Mouse (Mus musculus) left cerebral cortex, adult 8-10 months (tissue): ENCODE measurements at regions not wholly inside any gene's neighbourhood (a gene's known extent, or its start where the extent isn't known, plus 50 kb on each side); places are given as distances from the start of the nearest gene placed in this dataset.

Experiments used
- DNase-seq, 2 experiments: peaks; one replicate each; pipeline ENCODE4 v3.0.0; 2022; ENCODE audit warnings: low spot score in 2 of 2

DNA sequence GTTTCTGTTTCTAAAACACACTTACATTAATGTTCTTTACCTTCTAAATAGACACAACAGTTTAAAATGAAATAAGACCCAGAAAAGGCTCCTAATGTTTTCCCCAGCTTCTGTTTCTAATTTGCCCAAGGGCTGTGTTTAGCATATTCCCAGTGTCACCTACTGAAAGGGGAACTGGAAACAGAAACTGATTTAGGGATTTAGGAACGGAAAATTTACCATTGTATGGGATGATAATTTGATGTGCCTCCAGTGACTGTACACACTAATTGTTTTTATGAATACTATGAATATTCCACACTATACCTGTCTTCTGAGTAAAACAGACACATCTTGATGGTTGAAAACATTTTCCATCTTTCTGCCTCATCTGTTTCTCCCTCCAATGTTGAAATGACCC is 728.0 kb upstream of the Cited2 start:
- DNase-seq, result no peak

DNA sequence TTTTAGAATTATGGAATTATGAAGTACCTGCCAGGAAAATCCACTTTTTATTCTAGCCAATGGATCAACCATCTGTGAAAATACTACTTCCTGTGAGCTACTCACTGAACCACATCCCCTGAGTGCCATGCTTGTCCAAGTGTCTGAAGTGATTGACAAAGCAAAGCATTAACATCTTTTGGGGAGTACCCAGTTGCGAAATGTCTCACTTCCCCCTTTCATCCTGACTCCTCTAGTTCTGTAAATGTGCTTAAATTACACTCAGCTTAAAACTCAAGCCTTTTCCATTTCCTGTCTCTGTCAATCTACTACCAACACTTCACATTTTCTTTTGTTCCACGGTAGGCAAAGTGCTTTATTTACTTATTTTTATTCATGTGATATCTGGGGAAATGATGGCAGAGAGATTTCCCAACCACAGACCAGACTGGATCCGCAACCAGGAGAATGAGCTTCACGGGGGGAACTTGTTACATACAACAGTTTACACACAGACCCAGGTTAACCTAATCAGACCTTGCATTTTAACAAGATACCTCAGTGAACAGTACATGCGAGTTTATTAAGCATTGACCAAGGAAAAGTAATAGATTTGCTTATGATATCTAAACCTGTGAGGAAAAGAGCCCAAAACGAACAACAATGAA is 726.1 kb upstream of the Cited2 start:
- no peak for DNase-seq

DNA sequence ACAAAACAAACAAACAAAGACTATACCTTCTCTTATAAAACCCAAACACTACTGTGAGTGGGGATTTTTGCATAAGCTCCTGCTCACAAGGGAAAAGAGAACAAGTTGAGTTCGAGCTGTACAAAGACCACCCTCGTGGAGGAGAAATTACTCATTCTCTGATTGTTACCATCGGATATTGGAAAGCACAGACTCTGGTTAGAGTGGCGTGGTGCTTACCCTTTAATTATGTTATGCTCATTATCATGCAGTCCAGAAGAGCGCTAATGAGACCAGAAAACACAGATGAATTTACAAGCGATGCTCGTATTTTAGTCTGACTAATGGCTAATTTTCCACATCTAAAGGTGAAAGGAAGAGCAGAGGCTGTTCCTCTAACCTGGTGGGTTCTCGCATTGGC is 721.7 kb upstream of the Cited2 start:
- no peak for DNase-seq

DNA sequence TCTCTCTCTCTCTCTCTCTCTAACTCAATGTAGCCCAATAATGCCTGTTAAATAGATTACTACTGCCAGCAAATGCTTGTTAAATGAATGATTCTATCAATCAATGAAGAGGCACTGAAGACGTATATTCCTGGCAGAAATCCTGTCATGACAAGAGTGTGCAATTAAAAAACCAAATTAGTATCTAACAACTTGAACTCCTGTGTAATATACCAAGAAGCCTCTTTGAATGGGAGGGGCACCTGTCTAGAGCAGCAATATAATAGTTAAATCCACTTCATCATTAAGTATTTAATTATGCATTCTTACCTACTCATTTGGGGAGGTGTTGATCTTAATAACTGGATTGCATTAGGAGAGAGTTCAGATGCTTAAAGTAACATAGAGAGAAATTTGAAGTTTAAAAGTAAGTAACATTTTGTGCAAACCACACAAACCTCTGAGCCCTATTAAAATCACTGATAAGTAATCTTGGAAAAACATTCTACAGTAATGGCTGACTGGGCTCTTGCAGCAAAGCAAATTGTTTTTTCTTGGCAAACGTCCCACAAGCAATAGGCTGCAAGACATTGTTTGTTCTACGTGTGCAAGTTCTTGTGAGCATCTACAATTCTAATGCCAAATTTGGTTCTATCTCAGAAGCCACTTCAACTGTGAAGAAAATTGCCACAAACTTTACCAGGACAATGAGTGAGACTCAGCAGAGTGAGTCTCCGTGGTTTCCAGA is 719.7 kb upstream of the Cited2 start:
- no peak for DNase-seq

DNA sequence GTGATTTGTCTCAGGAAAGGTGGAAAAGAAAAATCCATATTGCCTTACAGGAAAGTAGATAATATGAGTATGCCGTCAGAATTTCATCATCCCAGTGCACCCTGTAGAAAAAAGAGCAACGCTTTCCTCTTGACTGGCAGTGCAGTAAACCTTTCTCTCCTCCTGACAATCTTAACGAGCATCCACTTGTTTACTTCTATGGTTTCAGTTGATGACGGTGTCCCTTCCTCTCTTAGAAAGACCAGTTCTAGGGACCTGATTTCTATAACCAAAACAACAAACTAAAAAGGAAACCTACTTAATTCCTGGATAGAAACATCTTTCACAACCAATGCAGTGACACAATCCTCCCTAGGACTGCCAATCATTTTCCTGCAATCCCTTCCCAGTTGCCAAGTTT is 714.3 kb upstream of the Cited2 start:
- no peak for DNase-seq

DNA sequence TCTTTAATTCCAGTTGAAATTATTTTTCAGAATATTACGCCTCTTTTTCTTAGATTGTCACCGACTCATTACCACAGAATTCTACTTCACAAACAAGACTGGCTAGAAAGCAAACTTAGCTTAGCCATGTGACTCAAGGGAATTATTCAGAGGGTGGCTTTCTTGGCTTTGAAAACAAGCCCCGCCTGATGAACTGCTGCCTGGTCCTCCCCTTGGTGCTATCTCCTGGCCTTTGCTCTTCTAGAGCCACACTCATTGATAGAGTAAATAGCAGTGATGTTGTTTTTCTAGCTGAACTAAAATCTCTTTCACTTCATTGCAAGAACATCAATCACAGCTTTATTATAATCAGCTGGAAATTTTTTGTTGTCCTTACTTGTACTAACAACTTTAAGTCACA is 713.0 kb upstream of the Cited2 start:
- no peak for DNase-seq

DNA sequence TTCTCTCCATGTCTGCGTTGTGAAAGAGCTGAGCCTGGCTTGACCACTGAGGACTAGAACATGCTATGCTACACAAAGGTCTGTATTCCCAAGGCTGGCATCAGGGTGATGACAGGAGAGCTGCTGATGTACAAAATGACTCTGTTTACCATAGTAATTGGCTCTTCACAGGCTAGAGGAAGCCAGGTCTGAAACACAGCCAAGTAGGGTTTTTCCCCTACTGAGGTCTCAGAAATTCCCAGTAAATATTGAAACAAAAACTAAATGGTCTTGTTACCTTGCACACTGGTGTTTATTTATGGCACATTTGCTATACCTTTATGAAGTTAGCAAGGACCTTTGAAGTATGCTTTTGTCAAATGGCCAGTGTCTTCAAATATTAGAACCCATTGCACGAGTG is 711.1 kb upstream of the Cited2 start:
- no peak for DNase-seq

DNA sequence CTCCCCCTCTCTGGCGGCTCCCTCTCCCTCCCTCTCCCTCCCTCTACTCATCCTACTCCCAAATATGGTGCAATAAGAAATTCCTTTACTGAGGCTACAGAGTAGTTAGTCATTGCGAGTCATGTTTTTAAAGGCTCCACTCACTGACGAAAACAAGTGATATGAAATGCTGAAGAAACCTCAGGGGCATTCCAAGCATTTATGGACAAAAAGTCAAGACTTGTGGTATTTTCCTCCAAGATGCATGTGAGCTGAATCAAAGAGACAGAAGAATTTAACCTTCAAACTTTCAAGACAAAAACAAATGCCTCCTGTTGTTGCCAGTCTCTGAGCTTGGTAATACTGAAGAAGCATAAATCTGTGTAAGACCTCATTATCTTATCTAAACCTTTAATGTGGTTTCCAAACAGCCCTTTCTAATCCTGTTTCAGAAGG is 710.5 kb upstream of the Cited2 start:
- DNase-seq, result no peak

DNA sequence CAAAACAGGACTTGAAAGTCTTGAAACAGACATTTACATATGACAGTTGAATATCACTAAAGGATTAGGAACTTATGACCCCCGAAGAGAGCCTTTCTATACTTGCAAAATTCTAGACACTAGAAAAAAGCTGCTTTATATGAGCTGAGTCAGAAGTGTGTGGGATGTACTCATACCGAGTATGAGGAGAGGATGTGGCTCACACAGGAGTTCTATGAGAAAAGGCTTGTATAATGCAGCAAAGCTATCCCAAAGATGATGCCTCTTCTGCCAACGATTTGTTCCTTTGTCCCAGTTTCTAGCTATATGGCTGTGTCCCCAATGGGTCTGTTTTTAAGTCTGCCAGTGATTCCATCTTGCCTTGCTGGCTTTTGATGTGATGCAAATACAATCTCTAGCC is 708.2 kb upstream of the Cited2 start:
- DNase-seq, result peak; percentile 5 to 47

DNA sequence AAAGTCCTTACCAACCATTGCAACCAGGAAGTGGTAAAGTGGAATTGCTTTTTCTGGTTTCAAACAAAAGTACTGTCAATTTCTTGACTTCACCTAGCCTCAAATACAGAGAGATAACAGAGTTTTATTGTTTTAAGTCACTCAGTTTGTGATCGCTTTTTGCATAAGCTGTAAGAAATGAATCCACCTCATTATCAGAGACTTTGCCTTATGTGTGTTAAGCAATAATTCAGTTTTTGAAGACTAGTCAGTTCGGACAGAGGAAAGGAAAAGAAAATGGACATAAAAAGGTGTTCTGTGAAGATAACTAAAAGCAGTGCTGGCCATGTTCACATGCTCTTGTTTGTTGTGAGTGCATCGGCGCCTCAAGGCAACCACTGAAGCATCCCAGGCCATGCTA is 706.2 kb upstream of the Cited2 start:
- no peak for DNase-seq

DNA sequence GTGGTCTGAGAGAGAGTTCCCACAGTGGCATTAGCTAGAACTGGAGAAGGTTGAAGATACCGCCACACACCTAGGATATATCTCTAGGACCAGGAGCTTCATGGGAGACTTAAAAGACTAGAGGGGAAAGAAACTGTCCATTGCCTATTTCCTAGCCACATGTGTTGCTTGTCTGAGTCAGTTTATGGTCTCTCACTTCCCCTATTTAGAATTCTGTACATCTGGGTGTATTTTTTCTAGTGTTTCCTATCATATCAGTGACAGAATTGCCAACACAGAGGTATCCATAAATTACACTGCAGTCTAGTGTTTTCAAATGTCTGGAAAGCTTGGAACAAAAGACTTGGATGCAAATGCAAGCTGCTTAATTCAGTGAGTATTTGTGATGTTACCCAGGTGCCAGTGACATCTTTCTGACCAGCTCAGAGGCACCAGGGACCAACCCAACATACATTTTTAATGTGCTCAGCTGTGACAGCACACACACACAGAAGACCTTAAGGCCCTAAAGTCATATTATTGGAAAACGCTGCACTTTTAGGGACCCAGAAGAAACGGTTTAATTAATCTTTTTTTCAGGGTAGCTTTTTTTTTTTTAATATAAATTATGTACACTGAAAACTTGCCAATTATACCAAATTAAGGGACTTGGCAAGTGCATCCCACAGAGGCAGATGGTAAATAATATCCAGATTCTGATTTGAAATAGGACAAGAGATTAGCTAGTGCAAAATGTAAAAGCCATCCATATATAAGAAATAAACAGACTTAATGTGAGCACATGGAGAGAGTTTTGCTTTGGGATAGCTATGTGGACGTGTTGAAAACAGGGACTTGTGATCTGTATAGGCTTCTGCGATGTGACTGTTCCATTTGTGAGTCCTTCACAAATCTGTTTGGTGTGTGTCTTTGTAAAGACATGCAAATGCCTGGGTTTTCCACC is 700.5 kb upstream of the Cited2 start:
- no peak for DNase-seq

DNA sequence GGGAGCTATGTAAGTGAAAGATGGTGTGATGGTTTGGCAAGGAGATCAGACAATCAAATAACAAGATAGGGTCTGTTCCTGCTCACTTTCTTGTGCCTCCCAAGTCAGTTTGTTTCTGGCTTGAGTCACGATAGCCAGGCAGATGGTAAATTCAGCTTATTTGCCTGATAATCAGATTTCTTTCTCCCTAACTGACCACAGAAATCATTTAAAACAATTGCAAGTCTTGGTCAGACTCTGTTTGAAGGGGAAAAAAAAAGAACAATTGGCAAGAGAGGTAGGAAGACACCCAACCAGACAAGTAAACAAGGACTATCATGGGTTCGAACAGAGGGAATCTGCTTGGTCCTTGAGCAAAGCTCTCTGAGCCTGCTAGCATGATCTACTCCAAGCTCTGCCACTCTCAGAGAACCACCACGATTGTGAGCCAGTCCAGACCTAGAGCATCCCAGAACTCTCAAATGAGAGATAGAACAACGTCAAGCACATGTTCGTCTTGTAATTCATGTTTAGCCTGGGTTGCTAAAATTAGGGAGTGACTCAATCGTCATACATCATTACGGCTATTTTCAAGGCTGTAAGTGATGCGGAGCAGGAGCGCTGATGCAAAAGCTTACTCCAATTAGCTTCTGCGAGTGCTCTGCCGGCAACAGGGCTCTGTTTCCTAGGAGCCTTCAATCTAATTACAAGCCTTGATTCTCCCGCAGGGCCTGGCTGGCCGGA is 699.3 kb upstream of the Cited2 start:
- DNase-seq, result peak; percentile 3 to 11

DNA sequence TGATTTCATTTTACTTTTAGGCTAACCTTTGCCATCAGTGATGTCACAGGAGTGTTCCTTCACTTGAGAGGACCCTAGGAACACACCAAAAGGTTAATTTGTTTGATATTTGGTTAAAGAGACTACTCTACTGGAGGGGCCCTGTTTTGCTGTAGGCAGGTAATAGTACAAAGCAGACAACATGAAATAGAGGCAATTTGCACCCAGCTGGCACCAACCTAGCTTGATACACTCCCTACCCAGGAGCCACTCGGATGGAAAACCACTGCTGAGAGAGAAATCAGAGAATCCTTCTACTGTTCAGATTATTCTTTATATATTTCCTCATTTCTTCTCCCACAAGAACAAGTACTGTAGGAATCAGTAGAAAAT is 698.7 kb upstream of the Cited2 start:
- no peak for DNase-seq

DNA sequence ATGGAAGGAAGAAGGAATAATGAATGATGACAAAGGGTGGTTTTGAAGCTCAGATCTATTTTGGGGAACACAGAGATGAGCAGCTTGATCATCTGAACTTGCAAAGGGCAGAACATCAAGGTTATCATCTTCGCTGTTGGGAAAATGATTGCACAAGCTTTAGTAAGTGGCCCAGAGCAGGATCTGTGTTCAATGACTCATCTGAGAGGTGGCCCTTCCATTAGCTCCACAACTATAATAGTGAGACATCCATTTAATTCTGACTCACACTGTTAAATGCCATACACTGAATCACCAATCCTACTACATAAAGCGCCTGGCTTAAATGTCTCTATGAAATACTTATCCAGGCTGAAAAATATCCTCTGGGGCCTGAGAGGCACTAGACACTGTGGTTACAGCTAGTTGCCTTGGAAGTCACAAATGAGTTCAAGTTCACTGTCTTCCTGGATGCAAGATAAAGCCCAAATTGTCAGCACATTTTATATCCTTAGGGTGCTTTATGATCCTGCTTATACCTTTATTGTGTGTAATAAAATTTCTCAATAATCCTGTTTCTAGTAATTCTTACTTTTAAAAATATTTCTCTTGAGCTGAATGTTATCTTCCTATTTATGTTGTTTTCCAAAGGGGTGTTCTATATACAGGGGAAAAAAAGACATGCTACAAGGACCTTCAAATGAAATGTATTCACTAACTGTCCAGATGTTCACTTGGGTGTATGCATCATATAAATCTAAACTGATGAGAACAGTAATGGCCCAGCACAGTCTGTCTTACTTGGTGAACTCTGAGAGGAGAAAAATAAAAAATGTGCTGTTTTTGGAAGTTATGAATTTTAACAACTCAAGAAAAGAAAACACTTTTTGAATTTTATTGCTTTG is 687.9 kb upstream of the Cited2 start:
- DNase-seq, result no peak

DNA sequence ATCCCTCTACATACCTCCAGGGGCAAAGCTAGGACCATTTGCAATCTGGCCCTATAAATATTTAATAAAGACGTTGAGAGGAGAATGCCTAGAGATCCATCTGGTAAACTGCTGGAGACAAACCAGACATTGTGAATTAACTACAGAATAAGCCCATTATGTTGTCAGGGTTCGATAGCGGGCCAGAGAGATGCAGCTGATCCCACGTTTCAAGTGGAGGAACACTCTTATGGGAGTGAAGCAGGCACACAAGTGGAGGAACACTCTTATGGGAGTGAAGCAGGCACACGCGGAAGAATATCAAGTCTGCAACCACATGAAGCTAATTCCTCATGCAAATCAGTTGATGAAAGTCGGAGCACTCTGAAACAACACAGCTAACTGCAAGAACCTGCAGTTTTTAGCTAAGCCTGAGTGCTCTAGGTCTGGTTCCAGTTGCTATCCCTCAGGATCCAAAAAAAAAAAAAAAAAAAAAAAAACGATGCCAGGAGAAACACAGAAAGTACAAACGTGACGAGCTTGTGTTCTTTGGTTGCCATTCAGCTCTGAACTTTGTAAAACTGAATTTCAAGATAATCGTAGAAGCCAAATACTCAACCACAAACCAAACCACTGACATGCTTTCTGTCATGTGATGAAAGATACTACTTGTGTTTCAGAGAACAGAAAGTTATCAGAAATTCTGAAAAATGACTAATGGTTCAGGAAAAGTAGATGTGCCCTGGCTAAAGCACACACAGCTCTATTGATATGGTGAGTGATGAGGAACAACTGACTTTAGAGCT is 684.6 kb upstream of the Cited2 start:
- DNase-seq, result no peak

DNA sequence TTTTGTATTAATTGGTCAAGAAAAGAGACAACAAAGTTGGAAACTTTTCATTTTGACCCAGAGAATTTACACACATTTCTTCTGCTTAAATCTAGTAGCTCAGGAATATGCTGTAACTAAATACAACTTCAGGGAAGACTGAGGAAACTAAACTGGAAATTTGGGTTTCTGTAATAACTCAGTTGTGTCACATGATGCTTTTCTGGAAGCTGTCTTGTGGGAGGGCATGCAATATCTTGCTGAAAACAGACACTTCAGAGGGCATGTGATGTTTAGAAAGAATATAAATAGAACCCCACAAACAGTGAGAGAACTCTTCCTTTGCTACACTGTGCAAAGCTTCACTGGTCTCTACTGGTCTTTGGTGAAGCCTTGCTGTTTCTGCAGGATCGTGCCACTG is 680.9 kb upstream of the Cited2 start:
- no peak for DNase-seq

DNA sequence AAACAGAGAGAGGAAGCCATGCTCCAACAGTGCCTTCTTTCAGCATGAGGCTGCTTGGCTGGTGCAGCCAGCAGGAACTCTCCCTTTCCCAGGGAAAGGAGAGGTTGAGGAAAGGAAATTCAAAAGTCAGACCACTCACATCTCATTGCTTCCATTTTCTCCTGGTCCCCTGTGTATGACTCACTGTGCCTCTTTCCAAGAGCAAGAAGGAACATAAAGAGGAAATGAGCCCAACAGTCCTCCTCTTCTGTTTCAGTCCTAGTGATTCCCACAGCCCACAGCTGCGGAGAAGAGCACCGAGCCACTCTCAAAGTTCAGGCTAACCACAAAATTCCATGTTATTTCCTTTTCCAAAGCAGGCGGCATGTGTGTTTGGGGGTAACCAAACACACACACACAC is 680.0 kb upstream of the Cited2 start:
- DNase-seq, result no peak

DNA sequence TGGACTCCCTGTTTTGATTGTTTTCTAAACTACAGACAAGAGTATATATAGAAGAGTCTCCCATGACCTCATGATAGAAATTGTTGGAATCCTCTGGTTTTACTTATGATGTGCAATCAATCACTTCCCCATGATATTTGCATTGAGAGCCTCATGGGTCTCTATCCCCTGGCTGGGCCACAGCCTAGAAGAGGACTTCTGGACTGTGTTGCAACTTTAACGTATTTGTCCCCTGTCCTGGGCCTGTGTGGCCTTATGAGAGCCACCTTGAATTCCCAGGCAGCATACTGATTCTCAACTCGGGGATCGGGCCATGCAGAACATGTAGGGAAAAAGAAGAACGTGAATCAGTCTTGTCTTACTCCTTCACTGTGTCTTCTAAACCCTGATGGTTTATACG is 676.3 kb upstream of the Cited2 start:
- DNase-seq, result no peak

DNA sequence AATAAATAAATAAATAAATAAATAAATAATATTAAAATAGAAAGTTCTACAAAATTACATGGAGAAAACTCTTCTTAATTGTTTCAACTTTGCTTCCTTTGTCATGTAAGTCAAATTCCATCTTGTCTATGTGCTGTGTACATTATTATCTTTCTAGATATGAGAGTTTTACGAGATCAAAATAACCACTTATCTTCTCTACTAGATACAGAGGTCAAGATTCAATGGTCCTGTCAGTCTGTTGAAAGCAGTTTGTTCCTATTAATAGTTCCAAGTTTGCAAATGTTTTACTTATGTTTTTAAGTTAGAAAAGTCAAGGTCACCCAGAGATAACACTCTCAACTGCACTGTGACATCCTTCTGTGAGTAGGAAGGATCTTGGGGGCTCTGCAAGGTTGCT is 650.1 kb upstream of the Cited2 start:
- no peak for DNase-seq

DNA sequence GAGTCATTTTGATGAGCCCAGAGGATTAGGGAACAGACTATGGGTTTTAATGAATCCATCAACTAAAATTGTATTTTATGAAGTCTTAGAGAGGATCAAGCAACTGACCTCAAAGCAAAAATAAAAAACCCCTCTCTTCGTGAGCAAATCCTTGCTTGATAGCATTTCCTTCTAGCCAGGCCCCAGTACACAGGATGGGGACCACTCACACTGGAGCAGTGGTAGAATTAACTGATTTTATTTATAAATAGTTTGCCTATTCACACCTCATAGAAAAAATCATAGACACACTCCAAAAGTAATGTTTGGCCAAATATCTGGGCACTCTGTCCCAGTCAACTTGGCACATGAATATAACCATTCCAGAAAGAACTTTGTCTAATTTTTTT is 649.0 kb upstream of the Cited2 start:
- DNase-seq, result no peak
